Mouse (Mus musculus) retina, embryonic 14.5 days (tissue): ENCODE measurements around the gene Nudt21.

Experiments used
- DNase-seq: peaks from one replicate; pipeline ENCODE4 v3.0.0-alpha.2; 2015; ENCODE audit warnings: low spot score

Gene Nudt21

DNA sequence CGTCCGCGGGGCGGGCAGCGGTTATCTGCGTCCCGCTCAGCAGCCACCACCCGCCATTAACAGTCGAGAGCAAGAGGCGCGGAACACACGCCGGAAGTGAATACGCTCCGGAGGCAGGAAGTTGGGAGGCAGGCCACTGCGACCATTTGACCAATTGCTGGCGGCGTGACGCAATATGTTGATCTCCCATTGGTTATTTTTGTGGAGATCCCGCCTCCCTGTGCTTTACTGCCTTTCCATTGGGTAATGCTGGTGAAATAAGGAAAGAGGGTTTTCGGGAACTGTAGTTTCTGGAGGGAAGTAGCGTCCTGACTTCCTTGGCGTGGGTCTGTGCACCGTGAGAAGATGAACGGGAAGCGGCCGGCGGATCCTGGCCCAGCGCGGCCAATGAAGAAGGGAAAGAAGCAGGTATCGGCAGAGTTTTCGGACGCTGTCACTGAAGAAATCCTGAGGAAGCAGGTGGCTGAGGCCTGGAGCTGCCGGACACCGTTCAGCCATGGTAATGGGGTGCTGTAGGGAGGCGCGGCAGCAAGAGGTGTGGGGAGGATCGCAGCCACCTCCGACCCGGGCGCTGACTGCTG, at the start of gene Nudt21, which contains the start of gene Ogfod1:
Gene Nudt21, minus strand, starts transcription at position 88 of the 581 bp plus-strand sequence.
Gene Ogfod1, plus strand, starts transcription at position 255 of the 581 bp plus-strand sequence.
- DNase-seq = peak; percentile 100

DNA sequence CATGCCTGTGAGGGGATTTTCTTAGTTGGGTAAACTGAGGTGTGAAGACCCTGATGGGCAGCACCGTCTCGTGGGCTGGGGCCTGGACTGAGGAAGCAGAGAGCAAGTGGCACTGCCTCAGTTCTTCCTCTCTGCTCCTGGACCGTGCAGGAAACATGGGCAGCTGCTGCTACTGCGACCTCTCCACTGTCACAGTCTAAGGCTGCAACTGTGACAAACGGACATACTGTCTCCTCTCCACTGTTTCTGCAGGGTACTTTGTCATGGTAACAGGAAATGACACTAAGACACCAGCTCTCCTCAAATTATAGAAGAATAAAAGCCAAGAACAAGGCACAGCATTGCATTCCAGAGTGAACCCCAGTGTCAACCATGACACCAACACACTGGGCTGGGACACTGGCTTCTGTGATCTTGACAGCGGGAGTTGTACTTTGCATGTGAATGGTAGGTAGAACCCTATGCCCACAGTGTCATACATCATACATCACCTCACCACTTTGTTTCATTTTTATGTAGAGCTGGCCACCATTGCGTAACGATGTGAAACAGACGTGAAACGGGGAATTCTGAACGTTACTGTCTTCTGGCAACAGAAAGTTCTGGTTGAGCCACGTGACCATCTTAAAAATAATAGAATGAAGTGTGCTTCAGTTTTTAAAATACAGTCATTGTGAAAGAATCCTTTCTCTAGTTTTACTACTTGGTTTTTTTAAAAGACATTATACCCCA, 39.8 kb upstream of the Nudt21 start:
- DNase-seq = no peak

DNA sequence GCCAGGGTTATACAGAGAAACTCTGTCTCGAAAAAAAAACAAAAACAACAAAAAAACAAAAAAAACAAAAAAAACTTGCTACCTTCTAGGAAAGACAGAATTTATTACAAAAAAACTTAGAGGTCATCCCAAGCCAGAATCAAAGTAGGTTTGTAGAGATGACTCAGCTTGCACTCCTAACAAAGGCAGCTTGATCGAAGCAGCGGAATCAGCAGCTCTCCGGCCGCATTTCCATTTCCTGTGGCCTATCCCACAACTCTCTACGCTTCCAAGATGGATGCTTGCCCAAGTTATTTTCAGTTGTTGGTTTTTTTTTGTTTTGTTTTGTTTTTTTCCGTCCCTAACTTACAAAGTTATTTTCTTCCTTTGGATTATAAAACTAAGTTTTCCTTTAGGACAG, 32.0 kb upstream of the Nudt21 start:
- DNase-seq = no peak

DNA sequence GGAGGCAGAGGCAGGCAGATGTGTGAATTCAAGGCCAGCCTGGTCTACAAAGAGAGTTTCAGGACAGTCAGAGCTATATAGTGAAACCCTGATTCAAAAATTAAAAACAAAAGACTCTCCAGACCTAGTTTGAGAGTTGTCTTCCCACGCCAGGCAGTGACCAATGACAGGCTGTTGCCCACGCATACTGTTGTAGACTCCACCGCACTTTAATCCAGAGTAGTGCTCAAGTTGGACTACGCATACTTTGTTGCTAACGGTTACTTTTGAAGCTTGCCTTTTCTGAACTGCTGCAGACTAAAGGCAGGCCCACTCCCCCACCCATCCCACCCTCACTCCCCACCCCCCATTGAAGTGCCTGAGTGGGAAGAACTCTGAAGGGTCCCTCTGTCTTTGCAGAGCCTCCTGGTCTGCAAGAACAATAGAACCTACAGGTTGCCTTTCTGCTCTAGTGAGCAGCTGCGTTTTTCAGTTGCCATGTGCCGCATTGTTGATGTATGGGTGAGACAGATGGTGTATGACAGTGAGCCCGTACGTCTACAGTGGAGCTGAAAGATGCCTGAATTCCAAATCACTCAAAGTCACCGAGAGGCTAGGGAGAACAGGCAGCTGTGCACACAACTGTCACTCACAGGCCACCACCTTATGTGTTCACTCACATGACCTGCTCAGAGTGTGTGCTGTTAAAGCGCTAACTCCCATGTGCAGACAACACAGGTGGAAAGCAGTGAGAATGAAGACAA, 29.5 kb upstream of the Nudt21 start:
- DNase-seq = peak; percentile 75

DNA sequence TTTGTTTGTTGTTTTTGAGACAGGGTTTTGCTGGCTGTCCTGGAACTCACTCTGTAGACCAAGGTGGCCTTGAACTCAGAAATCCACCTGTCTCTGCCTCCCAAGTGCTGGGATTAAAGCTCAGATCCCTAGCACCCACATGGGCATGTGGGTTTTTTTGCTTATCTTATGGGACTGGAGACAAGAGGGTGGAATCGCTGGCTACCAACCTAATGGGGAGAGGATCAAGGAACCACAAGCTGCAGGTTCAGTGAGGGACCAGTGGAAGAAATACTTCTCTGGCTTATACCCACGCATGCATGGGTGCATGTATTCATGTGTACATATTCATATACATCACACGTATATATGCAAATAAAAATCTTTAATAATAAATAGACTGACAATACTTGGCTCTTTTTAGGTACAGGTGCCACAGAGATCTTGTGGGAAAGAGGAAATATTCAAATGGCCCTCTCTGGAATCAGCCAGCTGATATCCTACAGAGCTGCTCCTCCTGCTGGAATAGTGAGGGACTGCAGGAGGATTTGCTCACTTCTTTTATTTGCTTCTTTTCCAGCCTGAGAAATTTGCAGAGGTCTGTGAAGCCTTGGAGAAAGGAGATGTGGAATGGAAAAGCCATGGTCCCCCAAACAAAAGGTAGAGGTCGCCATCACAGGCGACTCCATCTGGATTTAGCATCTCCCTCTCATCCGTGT, 20.5 kb upstream of the Nudt21 start:
- DNase-seq = peak; percentile 82

DNA sequence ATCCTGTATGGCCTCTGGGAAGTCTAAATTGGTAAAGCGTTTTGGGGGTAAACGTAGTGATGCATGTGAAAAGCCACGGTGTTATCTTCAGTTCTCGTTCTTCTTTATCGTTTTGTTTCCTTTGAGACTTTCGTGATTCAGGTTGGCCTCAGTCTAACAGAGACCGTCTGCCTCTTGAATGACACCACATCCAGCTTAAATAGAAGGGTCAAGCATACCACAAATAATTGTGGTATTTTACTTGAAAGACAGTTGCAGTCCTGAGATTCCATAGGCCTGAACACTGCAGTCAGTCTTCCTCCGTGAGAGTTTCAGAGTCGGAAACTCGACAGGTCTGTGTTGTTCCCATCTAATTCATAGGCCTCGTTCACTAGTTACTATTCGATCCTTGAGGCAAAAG, 15.9 kb upstream of the Nudt21 start:
- no peak for DNase-seq

DNA sequence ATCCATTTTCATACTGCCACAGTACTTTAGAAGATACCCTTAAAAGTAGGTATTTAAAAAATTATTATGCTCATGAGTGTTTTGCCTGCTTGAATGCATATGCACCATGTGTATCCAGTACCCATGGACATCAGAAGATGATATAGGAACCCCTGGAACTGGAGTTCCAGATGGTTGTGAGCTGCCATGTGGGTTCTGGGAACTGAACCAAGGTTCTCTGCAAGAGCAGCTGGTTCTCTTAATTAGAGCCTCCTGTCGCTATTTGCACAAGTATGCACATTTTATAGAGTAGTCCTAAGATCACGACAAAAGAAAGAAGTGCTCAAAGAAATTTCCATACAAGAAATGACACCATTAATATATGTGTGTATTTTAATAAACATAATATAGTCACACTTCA, 11.0 kb upstream of the Nudt21 start:
- DNase-seq = no peak

DNA sequence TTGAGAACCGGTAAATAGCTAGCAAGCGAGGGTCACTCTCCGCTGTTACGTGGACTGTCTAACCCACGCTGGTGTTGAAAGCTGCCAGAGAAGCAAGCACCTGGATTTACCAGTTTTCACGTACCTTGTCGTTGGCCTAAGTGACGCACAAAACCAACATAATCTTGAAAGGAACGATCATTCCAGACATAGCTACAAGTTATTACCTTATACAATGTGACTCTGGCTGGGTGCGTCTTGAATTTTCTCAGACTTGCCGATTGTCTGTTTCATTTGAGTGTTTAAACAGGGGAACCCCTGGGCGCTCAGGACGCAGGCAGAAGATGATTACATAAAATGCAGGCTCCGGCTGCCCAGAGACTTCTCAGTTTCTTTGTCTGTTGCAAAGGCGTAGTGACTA, 975 bp upstream of the Nudt21 start:
- DNase-seq = peak; percentile 22

DNA sequence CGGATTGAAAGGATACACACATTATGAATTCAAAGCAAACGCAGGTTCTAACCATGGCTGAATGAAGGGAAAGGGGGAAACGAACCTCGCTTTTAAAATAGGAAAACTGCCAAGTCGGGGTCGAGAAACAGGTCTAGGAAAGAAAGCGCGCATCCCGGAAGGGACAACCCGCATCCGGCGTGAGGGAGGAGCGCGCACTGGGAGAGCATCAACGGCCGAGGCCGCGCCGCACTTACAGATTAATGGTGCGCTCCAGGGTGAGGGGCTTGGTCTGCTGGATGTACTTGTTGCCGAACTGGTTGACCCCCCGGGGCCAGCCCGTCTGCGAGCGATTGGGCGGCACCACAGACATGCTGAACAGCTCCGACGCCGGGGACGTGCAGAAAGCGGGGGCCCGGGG, 290 bp downstream of the Nudt21 start:
- DNase-seq = peak; percentile 75

DNA sequence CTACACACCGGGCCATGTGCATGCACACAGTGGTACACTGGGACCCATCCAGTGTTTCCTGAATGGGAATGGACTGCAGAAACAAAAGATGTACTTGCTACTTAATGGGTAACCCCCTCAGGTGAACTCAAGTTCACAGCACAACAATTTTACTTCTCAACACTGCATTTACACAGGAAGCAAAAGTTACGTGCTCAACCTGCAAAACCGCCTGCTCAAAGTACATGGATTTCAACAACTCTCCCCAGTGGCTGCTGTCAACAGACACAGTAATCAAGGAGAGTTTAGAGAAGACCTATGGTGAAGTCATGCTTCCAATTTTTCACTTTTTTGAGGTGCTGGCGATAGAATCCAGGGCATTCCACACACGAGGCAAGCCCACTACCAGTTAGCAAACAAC, 1.6 kb downstream of the Nudt21 start:
- DNase-seq = no peak

DNA sequence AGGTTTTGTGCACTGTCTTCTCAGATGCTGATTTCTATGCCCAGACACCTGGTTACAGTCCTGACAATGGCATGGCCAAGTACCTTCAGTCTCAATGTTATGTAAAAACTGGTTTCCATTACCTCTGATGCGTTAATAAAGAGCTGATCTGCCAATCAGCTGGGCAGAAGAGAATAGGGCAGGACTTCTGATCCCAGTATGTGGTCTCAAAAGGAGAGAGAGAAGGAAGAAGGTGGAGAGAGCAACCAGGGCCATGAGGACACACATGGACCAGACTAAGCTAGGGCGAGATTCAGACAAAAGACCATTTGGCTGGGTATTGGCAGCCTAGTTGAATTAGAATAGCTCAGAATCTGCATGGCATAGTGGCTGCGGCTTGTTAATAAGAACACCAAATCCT, 3.2 kb downstream of the Nudt21 start:
- DNase-seq = no peak

DNA sequence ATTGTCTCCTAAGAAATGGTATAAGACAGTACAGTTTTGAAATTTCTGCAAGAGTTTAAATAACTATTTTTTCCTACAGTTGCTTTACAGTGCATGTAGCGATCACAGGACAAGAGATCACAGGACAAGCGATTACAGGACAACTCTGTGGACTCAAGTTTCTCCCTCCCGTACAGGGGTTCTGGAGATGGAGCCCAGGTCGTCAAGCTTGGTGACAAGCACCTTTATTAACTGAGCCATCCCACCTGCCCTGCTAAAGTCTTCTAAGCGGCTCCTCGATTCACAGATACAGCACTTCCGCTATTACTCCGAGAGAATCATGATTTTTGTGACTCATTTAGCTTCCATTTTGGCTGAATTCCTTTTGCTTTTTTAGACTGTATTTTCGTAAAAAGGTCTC, 7.1 kb downstream of the Nudt21 start:
- DNase-seq = no peak

DNA sequence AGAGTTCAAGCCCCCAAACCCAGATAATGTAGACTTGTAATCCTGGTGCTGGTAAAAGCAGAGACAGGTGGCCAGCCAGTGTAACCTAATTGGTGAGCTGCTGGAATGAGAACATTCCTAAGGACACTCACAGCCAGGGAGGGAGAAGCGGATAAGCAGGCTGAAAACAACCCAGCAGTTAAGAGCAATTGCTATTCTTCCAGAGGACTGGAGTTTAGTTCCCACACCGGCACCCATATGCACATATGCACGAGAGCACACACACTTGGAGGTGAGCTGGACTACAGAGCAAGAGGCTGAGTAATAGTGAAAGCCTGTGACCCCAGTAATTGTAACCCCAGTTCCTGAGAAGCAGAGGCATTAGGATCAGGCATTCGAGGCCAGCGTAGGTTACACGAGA, 12.9 kb downstream of the Nudt21 start:
- no peak for DNase-seq

DNA sequence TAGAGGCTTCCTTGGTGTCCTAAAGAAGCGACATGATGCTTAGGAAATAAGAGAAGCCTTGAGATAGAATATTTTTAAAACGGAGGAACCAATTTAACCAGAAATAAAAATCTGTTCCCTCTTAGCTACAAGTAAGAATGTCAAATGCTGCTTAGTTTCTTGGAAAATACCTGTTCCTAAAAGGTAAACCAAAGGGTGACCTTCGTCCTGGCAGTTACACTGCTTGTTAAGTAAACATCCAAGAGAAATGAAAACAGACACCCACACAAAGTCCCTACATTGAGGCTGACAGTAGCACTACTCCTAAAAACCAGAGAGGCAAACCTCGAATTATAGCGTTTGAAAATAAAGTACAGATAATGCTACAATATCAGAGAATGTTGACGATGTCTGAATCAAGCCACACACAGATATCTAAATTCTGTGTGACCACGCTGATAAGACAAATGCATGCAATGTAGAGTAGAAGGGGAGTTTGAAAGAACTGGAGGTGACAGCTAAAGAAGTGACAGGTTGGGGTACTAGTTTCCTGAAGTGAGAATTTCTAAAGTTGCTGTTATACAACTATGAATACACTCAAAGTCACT, 23.7 kb downstream of the Nudt21 start:
- no peak for DNase-seq

DNA sequence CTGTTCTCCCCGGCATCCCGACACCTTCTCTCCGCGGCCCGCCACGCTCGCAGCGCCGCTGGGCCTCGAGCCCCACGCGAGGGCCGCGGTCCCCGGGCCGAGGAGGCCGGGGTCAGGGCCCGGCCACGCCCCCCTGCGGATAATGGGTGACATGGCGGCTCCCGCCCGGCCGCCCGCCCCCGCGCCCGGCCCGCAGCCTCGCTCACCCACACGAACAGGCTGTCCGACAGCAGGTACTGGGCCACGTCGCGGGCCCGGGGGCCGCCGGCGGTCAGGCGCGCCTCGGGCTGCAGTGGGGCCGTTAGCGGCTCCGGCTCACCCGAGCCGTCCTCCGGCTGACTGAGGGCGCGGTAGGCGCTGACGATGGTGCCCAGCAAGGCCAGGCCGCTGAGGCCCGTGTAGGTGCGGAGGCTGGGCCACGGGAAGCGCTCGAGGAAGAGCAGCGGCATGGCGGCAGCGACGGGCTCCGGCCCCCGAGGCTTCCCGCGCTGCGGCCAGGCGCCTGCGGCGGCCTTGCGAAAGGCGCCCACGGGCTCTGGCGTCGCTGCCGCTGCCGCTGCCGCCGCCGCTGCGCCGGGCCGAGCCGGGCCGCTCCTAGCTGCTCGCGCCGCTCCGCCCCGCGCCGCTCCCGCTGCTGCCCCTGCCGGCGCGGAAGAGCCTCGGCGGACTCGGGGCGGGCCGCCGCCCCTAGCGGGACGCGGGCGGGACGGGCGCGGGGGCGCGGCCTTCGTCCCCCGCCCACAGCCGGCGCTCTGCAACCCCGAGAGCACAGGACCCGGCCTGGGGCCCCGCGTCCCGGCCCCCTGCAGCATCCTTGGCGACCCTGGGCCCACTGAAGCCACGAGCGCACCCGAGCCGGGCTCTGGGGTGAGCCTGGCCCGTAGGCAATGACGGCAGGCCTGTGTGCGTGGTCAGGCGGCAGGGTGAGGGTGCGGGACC, 24.5 kb downstream of the Nudt21 start, which contains the start of gene Amfr:
Gene Amfr, minus strand, starts transcription at position 830 of the 939 bp plus-strand sequence.
- DNase-seq = peak; percentile 82

DNA sequence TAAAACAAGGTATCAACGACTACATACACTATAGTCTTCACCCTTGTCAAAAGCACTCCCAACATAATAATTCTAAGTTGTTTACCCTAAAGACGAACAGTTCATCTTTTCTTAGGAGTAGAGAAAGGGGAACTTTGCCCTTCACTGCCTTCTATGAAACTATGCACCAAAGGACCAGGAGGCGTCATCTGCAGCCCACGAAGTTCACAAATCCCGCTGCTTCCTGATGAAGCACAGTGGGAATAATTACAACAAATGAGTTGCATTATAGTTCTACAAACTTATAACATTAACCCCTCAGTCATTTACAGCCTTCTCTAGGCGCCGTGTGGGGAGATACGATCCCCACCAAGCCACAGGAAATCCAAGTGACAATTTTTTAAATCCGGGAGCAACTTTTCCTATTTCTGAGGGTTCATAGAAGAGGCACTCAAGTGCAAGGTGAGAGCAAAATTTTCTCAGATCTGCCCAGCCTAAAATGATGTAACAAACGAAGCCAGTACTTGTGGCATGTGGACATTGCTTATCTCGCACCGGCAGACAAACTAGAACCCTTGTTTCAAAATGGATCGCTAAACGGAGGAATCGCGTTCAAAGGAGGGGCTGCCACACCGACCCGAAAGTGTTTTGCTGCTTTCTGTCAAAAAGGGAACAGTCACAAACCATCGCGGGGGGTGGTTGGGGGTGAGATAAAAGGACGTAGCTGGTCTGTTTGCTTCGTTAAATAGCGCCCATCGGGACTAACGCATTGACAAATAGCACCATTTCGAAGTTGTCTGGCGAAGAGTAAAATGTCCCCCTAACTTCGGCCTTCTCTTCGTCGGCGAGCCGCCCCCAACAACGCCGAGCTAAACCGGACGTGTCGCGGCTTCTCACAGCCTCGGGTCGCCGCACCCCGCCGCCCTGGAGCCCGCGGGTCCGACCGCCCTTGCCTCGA, 25.5 kb downstream of the Nudt21 start:
- no peak for DNase-seq

DNA sequence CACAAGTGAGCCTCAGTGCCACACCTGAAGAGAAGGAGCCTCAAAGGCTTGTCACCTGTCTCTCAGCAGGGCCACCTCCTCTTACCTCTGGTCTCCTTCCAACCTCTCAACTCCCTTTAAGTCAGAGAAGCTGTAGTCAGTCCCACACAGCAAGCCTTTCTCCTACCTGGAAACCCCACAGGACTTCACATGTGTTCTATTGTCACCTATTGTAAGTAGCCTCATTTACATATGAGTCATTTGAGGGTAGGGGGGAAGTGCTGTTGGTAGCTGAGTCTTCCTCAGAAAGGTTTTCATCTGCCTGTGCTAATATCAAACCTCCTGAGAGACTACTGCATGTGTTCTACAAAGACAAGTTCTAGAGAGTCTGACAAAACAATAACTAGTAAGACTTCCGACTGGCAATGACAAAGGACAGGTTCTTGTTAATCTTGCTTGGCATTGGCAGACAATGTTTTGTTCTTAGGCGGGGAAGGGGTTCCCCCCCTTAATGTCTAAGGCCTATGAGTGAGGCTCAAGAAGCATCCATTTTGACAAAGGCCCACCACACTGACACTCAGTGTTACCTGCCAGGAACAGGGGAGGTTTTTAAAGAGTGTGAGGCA, 26.6 kb downstream of the Nudt21 start:
- DNase-seq = no peak

DNA sequence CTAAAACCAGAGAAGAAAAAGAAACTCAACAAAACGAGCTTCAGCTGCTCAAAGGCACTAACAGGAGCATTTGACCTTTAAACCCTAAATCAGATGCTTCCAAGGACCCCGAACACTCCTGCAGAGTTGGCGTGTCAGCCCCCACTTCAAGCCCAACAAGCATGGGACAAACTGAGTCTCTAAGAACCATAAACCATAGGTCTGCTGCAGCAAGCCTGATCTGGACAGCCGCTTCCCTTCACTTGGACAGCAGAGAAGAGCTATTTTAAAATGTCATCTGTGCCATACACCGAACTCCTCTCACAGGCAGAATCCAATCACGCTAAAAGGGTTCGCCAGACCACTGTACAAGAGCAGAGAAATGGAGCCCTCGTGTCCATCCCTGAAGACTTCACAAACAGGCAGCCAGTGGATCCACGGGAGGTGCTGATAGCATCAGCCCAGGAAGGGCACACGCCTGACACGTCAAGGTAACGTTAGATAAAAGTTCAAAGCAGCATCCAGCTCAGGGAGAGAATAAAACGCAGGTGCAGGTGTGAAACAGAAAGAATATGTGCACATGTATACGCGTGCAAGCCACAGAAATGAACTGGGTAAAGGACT, 27.5 kb downstream of the Nudt21 start:
- DNase-seq = no peak

DNA sequence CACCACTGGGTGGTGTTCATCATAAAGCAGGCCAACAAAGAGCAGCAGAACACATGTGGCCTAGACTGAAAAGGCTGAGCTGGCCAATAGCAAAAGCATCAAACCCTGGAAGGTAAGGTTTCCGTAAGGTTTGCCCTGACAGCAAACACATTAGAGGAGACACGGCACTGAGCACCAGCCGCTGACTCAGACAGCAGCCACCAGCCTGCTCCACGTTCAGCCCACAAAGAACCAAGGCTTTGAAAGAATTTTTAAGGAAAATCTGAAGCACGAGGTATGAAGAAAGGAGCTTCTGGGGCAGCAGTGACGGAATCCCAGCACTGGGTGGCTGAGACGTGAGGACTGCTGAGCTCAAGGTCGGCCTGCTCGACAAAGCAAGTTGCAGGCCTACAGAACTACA, 32.7 kb downstream of the Nudt21 start:
- no peak for DNase-seq
